Mouse (Mus musculus): ENCODE measurements around the gene Gltpd2.

DNA sequence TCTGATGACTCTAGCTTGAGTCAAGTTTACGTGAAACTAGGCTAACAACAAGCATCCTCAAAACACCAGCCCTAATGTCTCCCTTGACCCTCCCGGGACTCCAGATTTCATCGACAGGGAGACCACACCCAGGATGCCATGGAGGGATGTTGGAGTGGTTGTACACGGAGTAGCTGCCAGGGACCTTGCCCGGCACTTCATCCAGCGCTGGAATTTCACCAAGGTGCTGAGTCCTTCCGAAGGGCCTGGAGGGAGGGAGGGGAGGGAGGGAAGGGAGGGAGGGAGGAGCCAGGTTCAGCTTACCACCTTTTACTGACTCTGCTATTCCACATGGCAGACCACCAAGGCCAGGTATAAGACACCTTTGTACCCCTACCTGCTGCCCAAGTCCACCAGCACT lies 34.9 kb downstream of the Gltpd2 start:
- TF ChIP-seq POLR2A (IDR thresholded peaks at IDR 0.05; ENCODE audit: insufficient read length, low read depth) (no peak), MYOG (IDR thresholded peaks at IDR 0.05; ENCODE audit: control insufficient read depth in 1 of 3, insufficient read depth in 1 of 3, insufficient read length in 2 of 3, low read depth in 2 of 3) (no peak), TCF3 (IDR thresholded peaks at IDR 0.05; ENCODE audit: insufficient read length, low read depth) (no peak), USF1 (IDR thresholded peaks at IDR 0.05; ENCODE audit: low read depth) (no peak), MYOD1 (IDR thresholded peaks at IDR 0.05; ENCODE audit: control insufficient read depth in 1 of 3, insufficient read length in 2 of 3, low read depth in 2 of 3) (no peak), TCF12 (IDR thresholded peaks at IDR 0.05; ENCODE audit: insufficient read depth, poor library complexity, severe bottlenecking) (no peak), MAX (IDR thresholded peaks at IDR 0.05; ENCODE audit: low read depth) (no peak), POLR2AphosphoS2 (IDR thresholded peaks at IDR 0.05; ENCODE audit: insufficient read length, low read depth) (no peak)

All from myocyte (in vitro differentiated cells).